Mouse (Mus musculus): Measurements from ENCODE around the gene Ceacam9.

The Ceacam9 gene

GRCm38 (mm10) chr7:16745373-16745772 is 23.6 kb downstream of the Ceacam9 start:
- DNase-seq (ENCODE audit: low spot score) = no peak

- DNase-seq (ENCODE audit: low spot score) = peak; percentile 82
Measured at GRCm38 (mm10) chr7:16746093-16746492, 24.4 kb downstream of the Ceacam9 start.

- no peak for DNase-seq (ENCODE audit: low spot score)
Measured at GRCm38 (mm10) chr7:16747656-16748055, 25.9 kb downstream of the Ceacam9 start.

GRCm38 (mm10) chr7:16752016-16752415 is 30.3 kb downstream of the Ceacam9 start:
- DNase-seq (ENCODE audit: low spot score) = no peak

GRCm38 (mm10) chr7:16755362-16756017 is 33.8 kb downstream of the Ceacam9 start:
- DNase-seq (ENCODE audit: low spot score) = no peak

GRCm38 (mm10) chr7:16758872-16759574 is 37.3 kb downstream of the Ceacam9 start:
- peak; percentile 72 for DNase-seq (ENCODE audit: low spot score)

GRCm38 (mm10) chr7:16760292-16760691 is 38.6 kb downstream of the Ceacam9 start:
- peak; percentile 47 for DNase-seq (ENCODE audit: low spot score)

- DNase-seq (ENCODE audit: low spot score) = no peak
Measured at GRCm38 (mm10) chr7:16761005-16761481, 39.3 kb downstream of the Ceacam9 start.

- no peak for DNase-seq (ENCODE audit: low spot score)
Measured at GRCm38 (mm10) chr7:16761630-16762029, 39.9 kb downstream of the Ceacam9 start.

- no peak for DNase-seq (ENCODE audit: low spot score)
Measured at GRCm38 (mm10) chr7:16763463-16764218, 41.9 kb downstream of the Ceacam9 start.

- peak; percentile 40 for DNase-seq (ENCODE audit: low spot score)
Measured at GRCm38 (mm10) chr7:16766443-16766842, 44.7 kb downstream of the Ceacam9 start.
